In the genomic region with DNA sequence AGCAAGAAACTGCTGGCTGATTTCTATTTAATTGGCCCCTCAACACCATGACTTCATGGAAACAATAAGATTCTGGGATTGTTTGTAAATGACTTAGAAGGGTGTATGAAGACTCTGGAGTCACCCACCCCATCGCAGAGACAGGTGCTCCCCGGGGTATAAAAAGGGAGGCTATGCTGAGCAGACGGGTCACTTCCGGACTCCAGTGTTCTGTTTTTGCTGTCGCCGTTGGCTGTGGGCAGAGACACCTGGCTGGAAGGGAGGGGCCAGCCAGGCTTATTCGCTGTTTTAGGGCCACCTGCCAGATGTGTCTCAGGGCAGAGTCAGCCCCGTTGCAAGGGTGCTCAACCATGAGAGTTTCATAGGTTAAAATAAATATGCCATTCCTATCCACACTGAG, we compare ENCODE assay signal across 13 mouse cellular contexts.
DNase-seq lines count a peak whose midpoint lies in the region; ATAC-seq and TF ChIP-seq lines count a peak whose summit lies in the region.
"Had no signal": no experiment of that assay in that cellular context is flagged by ENCODE, and none has a peak within 500 bp of the region (broad histone marks: within the 10 kb centered on the region; RNA-seq: fewer than 3 reads in every experiment).

No protein-coding gene starts in this region.

- H3K4me1 ChIP-seq in kidney, embryonic 15.5 days, result peaks cover 36% of the 10 kb centered on the region
- peaks cover 4% of the 10 kb centered on the region for H3K4me1 ChIP-seq in bone marrow, adult 2 months (ENCODE audit: control insufficient read depth, insufficient read depth, low read length)
- peaks cover 63% of the 10 kb centered on the region for H3K4me1 ChIP-seq in thymus, adult 2 months (replicated peaks; ENCODE audit: control insufficient read depth, insufficient read depth, low read length)
- H3K4me1 ChIP-seq: hindbrain, embryonic 15.5 days; liver, embryonic 15.5 days; midbrain, embryonic 13.5 days; neural tube, embryonic 12.5 days; stomach, embryonic 15.5 days had no signal

- H3K9ac ChIP-seq in kidney, embryonic 15.5 days, result no peak overlapping the region
- H3K9ac ChIP-seq: hindbrain, embryonic 15.5 days; liver, embryonic 15.5 days; midbrain, embryonic 13.5 days; neural tube, embryonic 12.5 days; stomach, embryonic 15.5 days had no signal

- H3K4me3 ChIP-seq in kidney, embryonic 15.5 days (replicated peaks), result no peak overlapping the region
- no peak overlapping the region for H3K4me3 ChIP-seq in bone marrow, adult 2 months (replicated peaks; ENCODE audit: control insufficient read depth, low read depth, low read length)
- H3K4me3 ChIP-seq in thymus, adult 2 months (ENCODE audit: control insufficient read depth, insufficient read depth, low read length), result no peak overlapping the region
- H3K4me3 ChIP-seq: hindbrain, embryonic 15.5 days; liver, embryonic 15.5 days; midbrain, embryonic 13.5 days; neural tube, embryonic 12.5 days; stomach, embryonic 15.5 days had no signal

- H3K27ac ChIP-seq in kidney, embryonic 15.5 days, result no peak overlapping the region
- H3K27ac ChIP-seq in bone marrow, adult 2 months (ENCODE audit: control insufficient read depth, insufficient read depth, low read depth, low read length, poor library complexity), result peak overlapping the region; percentile 30; the same call in 1 of the 2 replicates
- peak overlapping the region; percentile 86 for H3K27ac ChIP-seq in thymus, adult 2 months (ENCODE audit: control insufficient read depth, insufficient read depth, low read length)
- H3K27ac ChIP-seq: hindbrain, embryonic 15.5 days; liver, embryonic 15.5 days; midbrain, embryonic 13.5 days; neural tube, embryonic 12.5 days; stomach, embryonic 15.5 days had no signal

- DNase-seq in kidney, postnatal 25 days, result peak; percentile 42 to 61
- DNase-seq in thymus, adult 2 months, result peak; percentile 88
- DNase-seq in left cerebral cortex, adult 11 months (ENCODE audit: low spot score), result no peak
- no peak for DNase-seq in layer of hippocampus, postnatal 25 days (ENCODE audit: extremely low spot score in 1 of 2, low spot score in 1 of 2)
- DNase-seq: right cerebral cortex, adult 18-20 months had no signal

- peaks cover 42% of the 10 kb centered on the region for H3K36me3 ChIP-seq in kidney, embryonic 15.5 days
- H3K36me3 ChIP-seq in thymus, adult 2 months (ENCODE audit: control insufficient read depth, insufficient read depth, low read length), result peaks cover 77% of the 10 kb centered on the region
- H3K36me3 ChIP-seq: hindbrain, embryonic 15.5 days; liver, embryonic 15.5 days; midbrain, embryonic 13.5 days; neural tube, embryonic 12.5 days; stomach, embryonic 15.5 days had no signal

- no peak for TF ChIP-seq POLR2A in bone marrow, adult 2 months (IDR thresholded peaks at IDR 0.05; ENCODE audit: borderline replicate concordance, control insufficient read depth, low read depth, low read length)
- 0 out of 2 replicates have a peak, but pooled peaks have one; percentile 48 for TF ChIP-seq POLR2A in thymus, adult 2 months (IDR thresholded peaks at IDR 0.05; ENCODE audit: control insufficient read depth, extremely low read depth, insufficient read depth, low read length, poor library complexity)

- H3K4me2 ChIP-seq in kidney, embryonic 15.5 days, result no peak overlapping the region
- H3K4me2 ChIP-seq: hindbrain, embryonic 15.5 days; liver, embryonic 15.5 days; midbrain, embryonic 13.5 days; neural tube, embryonic 12.5 days; stomach, embryonic 15.5 days had no signal

- ATAC-seq in kidney, embryonic 15.5 days (replicated peaks; ENCODE audit: low FRiP score), result no peak
- ATAC-seq in CD4-positive, CD25-positive, alpha-beta regulatory T cell, adult 4 months, result peak; percentile 35
- ATAC-seq: midbrain, embryonic 13.5 days had no signal

- no peaks in the 10 kb centered on the region for H3K9me3 ChIP-seq in kidney, embryonic 15.5 days (replicated peaks)
- H3K9me3 ChIP-seq: hindbrain, embryonic 15.5 days; liver, embryonic 15.5 days; midbrain, embryonic 13.5 days; neural tube, embryonic 12.5 days; stomach, embryonic 15.5 days had no signal

- 71% methylated on average over 8 of the region's 8 CpGs for WGBS in kidney, embryonic 15.5 days
- WGBS in bone marrow, adult 2 months, result 67% methylated on average over 8 of the region's 8 CpGs
- 1% methylated on average over 8 of the region's 8 CpGs for WGBS in thymus, adult 2 months

- TF ChIP-seq CTCF in bone marrow, adult 2 months (IDR thresholded peaks at IDR 0.05; ENCODE audit: control insufficient read depth, insufficient read depth, low read length), result no peak
- TF ChIP-seq CTCF in thymus, adult 2 months (IDR thresholded peaks at IDR 0.05; ENCODE audit: borderline replicate concordance, control insufficient read depth, extremely low read depth, insufficient read depth, low read length, poor library complexity), result peak; percentile 39; the same call in 1 of the 2 replicates

- H3K27me3 ChIP-seq in kidney, embryonic 15.5 days, result no peaks in the 10 kb centered on the region
- H3K27me3 ChIP-seq in thymus, adult 2 months (ENCODE audit: control insufficient read depth, insufficient read depth, low read length), result no peaks in the 10 kb centered on the region
- H3K27me3 ChIP-seq: hindbrain, embryonic 15.5 days; liver, embryonic 15.5 days; midbrain, embryonic 13.5 days; neural tube, embryonic 12.5 days; stomach, embryonic 15.5 days had no signal

Comparison
In these comparisons a context has a peak if more than half of its experiments do, and no peak if none do; other contexts are left out.
1. DNase-seq: peak in kidney, postnatal 25 days (2 of 2) and thymus, adult 2 months (single experiment); none in left cerebral cortex, adult 11 months (single experiment) and layer of hippocampus, postnatal 25 days (0 of 2).